Mouse (Mus musculus) retina, postnatal 7 days (tissue): ENCODE measurements around the gene Zfp950.

Experiments used
- DNase-seq: peaks from one replicate; pipeline ENCODE4 v3.0.0-alpha.2; 2012; ENCODE audit warnings: low read depth, low spot score

Gene Zfp950

DNA sequence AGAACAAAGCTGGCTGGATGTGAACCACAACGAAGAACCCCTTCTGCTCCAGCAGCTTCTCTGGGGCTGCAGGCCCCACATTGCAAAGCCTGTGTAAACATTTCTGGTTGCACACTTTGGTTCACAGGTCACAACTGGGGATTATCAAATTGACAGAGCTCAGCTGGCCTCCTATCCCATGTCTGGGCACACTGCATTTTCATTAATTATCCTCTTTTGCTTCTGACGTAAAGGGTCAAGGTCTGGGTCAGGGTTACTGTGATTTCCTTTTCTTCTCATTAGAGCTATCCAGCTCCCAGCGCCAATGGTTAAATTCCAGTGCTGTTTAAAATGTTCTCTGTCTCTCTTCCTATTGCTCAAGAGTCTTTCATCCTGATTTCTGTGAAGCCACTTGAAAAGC is 83.1 kb downstream of the Zfp950 start:
- DNase-seq = no peak

DNA sequence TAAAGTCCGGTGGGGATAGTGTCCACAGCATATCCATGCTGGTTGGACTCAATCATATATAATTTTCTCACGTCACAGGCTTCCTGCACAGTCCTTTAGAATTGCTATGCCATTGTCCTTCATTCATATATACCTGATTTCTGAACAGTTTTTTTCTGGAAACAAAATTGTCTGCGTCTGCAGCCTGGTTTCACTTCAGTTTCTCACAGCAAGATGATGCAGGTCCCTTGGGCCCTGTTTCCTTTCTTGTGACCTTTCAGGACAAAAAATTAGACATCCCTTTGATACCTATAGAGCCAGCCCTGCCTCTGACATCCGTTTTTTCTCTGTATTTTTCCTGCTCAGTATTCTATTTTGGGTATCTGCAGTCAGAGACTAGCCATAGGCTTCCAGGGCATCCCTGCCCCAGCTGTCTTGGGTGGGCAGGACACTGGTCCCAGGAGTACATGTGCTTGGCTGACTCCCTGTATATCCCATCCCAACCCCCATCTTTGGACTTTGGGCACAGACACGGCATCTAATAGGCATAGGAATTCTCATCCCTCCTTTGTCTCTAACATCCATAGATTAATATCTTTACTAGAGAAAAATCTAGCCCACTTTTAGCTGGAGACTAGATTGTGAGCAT is 83.7 kb downstream of the Zfp950 start:
- no peak for DNase-seq

DNA sequence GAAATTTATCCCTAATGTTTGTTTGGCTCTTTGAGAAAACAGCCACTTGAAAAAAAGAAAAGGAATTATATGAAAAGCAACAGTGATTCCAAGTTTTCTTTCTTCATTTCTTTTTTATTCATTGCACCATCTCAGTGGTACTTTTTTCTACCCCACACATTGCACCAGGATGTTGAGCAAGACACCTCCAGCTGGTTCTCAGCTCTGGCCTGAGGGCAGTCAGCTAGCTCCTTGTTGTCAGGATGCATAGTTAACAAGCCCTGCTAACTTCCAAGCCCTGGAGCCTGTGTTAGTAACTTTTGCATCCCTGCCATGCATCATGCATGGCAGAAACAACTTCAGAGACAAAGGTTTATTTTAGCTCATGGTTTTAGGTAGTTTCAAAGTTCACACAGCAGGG is 87.9 kb downstream of the Zfp950 start:
- DNase-seq = no peak

DNA sequence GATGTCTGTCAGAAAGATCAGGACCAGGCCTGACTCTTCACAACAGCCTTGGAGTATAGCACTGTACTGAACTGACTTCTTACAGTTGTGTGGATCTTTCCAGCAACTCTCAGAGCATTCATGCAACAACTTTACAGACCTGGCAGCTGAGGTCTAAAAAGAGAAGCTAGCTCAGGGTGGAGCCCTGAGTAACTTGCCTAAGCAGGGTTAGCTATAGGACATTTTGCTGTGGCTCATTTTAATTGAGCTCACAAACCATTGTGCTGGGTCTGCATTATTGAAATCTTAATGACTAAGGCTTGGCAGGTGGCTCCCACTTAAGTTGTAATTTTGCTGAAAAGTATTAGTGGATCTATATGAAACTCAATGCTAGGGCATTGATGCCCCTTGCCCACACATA is 88.6 kb downstream of the Zfp950 start:
- no peak for DNase-seq

DNA sequence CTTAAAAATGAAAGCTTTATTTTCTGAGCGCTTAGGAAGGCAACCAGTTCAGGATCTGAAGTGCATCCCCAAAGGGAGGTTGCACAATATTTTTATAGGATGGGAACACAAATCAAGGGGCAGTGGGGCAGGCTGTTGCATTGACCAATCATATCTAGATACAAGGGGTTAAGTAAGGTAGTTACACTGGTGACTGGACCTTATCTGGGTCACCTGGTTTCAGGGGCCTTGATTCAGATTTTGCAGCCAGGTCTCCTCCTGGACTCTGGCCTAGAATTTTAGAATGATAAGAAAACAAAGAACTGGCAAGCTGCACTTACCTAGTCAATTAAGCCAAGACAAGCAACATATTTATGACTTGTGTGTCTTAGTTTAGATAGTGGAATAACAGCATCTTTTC is 89.5 kb downstream of the Zfp950 start:
- no peak for DNase-seq

DNA sequence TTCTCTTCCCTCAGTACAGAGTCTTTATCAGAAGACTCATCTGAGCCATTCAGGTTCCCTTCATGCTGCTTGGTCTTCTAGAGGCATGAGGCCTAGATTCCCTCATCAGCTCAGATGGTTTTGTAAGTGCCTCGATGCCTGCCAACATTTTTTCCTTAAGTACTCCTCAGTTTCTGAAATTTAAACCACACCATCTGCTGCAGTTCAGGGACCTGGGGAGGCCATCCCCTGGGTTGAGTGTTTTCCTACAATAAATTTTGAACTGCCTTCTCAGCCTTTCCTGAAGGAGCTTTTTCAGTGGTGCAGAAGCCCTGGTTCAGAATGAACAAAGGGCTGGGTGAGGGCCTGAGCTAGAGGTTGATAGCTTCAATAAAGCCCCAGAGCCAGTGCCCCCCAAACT is 91.2 kb downstream of the Zfp950 start:
- no peak for DNase-seq

DNA sequence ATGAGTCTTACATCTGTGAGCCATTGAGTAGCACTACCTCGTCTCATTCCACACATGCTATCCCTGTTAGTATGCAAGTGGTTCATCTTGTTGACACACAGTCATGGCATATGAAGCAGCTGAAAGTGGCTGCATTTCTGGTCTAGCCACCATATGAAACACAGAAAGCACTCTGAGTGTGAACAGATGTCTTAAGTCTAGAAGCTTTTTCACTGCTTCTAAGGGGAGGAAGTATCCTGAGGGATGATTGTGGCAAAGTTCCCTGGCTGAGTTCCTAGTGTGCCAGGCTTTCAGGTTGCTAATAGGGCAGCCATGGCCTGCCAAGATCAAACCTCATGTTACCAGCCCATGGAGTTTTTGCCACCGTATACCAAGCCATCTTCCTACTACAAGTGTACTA is 92.0 kb downstream of the Zfp950 start:
- DNase-seq = no peak

DNA sequence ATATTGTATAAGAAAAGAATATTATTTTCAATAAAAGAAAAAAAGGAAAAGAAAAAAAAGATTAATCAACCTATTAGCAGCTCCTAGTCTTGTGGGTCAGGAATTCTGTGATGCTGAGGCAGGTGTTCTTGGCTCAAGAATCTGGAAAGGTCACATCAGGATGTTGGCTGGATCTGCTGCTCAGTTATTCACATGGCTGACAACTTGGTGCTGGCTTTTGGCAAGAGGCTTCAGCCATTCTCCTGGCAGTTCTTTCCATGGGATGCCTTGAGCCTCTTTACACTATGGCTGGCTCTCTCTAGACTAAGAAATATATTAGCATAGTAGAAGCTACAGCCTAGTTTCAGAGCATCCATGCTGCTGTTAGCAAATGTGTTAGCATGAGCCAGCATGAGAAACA is 101.5 kb downstream of the Zfp950 start:
- no peak for DNase-seq

DNA sequence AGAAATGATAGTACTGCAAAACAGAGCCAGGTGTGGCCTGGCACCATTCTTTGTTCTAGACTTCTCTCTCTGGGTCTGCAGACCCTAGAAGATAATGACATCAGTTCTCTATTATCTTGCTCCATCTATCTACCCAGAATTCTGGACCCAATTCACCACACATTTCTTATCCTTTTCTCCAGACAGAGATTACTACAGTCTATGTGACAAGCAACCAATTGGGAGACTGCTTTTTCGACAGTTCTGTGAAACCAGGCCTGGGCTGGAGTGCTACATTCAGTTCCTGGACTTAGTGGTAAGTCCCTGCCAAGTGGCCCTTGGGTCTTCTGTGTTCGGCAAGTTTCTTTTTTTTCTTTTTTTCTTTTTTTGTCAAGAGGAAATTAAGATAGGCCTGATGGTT is 109.1 kb downstream of the Zfp950 start:
- no peak for DNase-seq

DNA sequence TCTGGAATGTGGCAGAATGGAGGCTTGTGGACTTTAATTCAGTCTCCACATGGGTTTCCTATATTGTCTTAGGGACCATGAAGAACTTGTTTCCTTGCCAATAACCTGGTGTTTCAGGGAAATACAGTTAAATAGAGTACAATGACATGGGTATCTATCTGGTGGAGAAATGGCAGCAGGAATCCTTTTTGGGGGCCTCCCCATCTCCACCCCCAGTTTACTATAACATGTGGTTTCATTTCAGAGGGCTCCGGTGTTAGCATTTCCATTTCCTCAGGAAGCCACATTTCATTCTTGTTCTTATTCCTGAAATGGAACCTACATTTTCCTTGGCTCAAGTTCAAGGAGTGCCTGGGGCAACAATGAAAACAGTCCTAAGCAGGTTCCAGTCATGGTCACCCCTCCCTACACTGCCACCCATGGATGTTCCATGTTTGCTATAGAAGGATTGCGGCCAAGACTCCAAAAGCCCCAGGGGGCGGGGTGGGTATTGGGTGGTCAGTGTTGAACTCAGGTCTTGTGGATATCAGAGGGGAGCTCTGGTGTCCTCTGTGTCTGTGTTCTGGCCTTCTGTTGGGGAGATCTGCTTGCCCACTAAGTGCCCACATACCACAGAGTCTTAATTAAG is 118.6 kb downstream of the Zfp950 start:
- DNase-seq = no peak

DNA sequence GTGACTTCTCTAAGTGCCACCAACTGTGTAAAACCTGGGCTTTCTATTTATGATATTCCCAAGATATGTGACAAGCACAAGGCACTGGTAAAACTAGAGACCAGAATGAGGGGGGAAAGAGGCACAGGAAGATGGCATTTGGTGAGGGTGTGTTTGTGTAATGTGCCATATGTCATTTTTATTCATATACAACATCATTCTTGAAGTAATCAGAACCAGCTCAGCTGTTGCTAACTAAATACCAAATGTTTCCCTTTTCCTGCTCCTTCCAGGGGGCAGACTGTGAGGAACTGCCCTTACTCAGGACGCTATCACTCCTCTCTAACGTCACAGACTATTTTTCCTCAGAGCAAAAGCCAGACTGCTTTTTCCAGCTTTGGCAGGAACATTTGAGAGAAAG is 119.1 kb downstream of the Zfp950 start:
- no peak for DNase-seq

DNA sequence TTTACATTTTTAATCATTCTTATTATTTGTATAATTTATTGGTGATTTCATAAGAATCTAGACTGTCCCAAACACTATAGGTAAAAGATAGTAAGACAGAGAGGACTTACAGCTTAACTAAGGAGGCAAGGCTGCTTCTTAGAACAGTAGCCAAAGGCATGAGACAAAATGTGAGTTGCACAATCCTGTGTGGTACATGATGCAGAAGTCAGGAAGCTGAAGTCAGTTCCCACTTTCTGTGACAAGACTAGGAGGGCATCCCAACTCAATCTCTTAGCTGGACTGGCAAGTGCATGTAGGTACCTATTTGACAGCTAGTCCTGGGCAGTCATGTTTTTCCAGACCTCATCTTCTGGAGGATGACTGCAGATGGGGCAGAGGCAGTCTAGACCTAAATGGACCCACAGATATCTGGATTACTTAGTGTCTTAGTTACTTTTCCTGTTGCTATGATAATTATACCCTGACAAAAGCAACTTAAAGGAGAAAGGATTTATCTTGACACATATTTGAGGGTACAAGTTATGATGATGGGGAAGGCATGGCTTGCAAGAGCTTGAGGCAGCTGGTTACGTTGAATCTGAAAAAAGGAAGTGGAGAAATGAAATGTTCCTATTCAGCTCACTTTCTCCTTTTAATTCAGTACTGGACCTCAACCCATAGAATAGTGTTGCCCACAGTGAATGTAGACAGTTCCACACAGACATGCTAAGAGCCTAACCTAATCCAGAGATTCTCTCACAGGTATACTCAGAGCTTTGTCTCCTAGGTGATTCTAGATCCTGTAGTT is 123.0 kb downstream of the Zfp950 start:
- no peak for DNase-seq

DNA sequence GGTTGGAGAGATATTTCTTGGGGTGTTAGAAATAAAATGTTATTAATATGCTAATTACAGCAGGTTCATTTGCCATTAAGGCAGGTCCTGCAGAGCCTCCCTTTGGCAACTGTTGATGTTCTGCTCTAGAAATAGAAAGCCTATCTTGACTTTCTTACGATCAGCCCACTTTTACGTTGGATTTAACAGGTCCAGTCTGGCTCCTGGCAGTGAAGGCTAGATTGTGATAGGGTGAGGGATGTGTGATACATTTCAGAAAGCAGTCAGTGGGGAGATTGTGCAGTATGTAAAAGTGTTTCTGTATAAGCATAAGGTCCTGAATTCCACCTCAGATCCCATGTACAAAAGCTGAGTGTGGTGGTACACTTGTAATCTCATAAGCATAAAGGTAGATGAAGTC is 131.4 kb downstream of the Zfp950 start:
- DNase-seq = no peak
